Mouse (Mus musculus) embryonic fibroblast, embryonic 13.5 days (primary cell): Measurements from ENCODE around the gene Ankrd9. TPM values are rescaled to one million over a fixed set of nuclear protein-coding genes. Genes with fewer than 3 reads are reported as not detected.

ENCODE experiments used
- H3K27ac ChIP-seq: 2 replicates; pipeline ENCODE4 v1.5.1; 2012; ENCODE audit warnings: low read length, control low read depth, inconsistent platforms; ENCODE audit not compliant: insufficient read depth
- H3K4me1 ChIP-seq: 2 replicates; pipeline ENCODE4 v1.6.1; 2011; ENCODE audit warnings: low read length; ENCODE audit not compliant: control insufficient read depth, insufficient read depth
- H3K4me3 ChIP-seq: 2 replicates; pipeline ENCODE4 v1.5.1; 2011; ENCODE audit warnings: mild to moderate bottlenecking, control low read depth, low read length; ENCODE audit not compliant: insufficient read depth
- CTCF ChIP-seq: IDR thresholded peaks from 2 replicates; pipeline ENCODE4 v1.5.1; 2011; ENCODE audit warnings: mild to moderate bottlenecking, control low read depth, low read length, moderate library complexity, borderline replicate concordance; ENCODE audit not compliant: insufficient read depth
- POLR2A ChIP-seq: IDR thresholded peaks from 2 replicates; pipeline ENCODE4 v1.6.1; 2011; ENCODE audit warnings: low read depth, mild to moderate bottlenecking, control low read depth, low read length, moderate library complexity
- polyA plus RNA-seq: library from polyadenylated mRNA; stranded (reverse); fragments of >200 nt; gene quantifications from 2 replicates; pipeline ENCODE4 v1.2.4, GENCODE M21; 2011; ENCODE audit warnings: low read depth; ENCODE audit not compliant: missing spikeins, insufficient read length

The Ankrd9 gene
- polyA plus RNA-seq, 1 experiment = 3.3 TPM

DNA sequence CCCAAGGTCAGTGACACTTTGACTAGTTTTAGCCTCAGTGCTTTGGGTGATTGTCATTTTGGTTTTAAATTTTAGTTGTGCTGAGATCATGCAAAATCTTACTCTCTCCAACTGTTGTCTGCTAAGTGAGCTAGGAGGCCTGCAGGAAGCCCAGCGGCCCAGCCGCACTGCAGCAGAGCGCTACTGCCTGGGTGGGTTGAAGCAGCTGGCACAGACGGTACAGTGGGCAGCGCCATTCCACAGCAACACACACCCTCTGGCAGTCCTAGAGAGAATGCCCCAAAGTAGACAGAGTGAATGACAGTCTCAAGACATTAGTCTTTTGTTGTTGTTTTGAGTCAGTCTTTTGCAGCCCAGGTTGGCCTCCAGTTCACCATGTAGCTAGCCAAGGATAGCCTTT, 8.4 kb downstream of the Ankrd9 start:
- Histone ChIP-seq H3K27ac (no peak overlapping the region), H3K4me3 (no peak overlapping the region), H3K4me1 (no peaks in the 10 kb centered on the region)
- no peak for TF ChIP-seq POLR2A
- no peak for TF ChIP-seq CTCF

DNA sequence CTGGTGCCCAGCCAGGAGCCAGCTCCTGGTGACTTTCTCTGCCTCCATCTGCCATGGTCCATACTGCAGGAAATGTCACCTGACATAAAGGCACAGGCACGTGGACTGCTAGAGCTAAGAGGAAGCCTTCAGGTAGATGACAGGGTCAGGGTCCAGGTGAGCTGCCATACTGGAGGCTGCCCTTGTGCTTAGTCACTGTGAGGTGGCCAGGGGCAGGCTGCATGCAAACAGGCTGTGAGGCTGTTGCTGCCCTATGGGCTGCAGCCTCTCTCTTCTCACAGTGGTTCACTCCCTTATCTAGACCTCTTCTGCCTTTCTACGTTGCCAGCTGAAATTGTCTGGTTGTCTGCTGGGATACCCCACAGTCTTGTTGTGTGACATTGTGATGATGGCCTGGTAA, 11.7 kb downstream of the Ankrd9 start:
- TF ChIP-seq POLR2A = no peak
- TF ChIP-seq CTCF = no peak
- Histone ChIP-seq H3K4me3 (no peak overlapping the region), H3K27ac (no peak overlapping the region), H3K4me1 (no peaks in the 10 kb centered on the region)

DNA sequence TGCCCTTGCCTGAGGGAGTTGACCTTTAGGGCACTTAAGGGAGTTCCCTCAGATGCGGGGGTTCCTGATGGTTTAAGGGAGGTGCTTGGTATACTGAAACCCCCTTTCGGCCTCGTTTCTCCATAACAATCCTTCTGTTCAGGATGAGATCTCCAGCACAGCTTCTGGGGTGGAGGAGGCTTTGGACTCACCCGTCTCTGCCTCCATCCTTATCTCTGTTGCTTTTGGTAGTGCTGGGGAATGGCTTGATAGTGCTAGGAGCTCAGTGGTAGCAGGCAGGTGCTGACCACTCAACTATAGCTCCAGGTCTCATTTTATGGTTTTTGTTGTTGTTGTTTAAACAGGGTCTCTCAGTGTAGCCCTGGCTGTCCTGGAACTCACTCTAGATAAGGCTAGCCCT, 12.8 kb downstream of the Ankrd9 start:
- Histone ChIP-seq H3K27ac (no peak overlapping the region), H3K4me1 (no peaks in the 10 kb centered on the region), H3K4me3 (no peak overlapping the region)
- TF ChIP-seq CTCF (no peak), POLR2A (no peak)

DNA sequence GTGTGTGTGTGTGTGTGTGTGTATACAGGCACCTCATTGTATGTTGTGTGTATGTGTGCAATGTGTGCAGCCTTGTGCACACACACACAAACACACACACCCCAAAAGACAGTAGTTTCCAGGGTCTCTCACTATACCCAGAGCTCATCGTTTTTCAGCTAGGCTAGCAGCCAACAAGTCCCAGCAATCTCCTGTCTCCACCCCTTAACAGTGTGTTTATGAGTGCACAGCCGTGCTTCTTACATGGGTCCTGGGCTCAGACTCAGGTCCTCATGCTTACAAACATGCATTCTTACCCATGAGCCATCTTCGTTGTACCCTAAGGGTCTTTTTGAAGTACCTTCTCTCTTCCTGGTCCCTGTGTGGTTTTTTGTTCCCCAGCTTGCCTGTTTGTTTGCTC, 13.3 kb downstream of the Ankrd9 start:
- Histone ChIP-seq H3K4me3 (no peak overlapping the region), H3K4me1 (no peaks in the 10 kb centered on the region), H3K27ac (no peak overlapping the region)
- no peak for TF ChIP-seq CTCF
- no peak for TF ChIP-seq POLR2A

DNA sequence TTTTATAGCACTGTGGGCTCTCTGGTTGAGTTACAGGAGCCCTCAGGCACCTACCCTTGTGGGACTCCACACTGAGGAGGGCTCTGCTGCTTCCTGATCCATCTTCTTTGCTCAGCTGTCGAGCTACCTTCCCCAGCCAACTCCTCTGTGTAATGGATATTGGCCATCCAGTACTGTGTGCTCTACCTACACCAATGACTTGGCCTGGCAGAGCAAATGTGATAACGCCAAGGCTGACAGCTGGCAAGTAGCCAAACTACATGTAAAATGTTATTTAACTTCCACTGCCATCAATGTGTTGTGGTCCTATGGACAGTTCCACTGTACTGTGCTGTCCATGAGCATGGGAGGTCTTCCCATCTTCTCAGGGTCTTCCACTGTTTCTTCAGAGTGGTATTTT, 16.9 kb downstream of the Ankrd9 start:
- Histone ChIP-seq H3K27ac (no peak overlapping the region), H3K4me3 (no peak overlapping the region), H3K4me1 (no peaks in the 10 kb centered on the region)
- TF ChIP-seq CTCF (no peak), POLR2A (no peak)

DNA sequence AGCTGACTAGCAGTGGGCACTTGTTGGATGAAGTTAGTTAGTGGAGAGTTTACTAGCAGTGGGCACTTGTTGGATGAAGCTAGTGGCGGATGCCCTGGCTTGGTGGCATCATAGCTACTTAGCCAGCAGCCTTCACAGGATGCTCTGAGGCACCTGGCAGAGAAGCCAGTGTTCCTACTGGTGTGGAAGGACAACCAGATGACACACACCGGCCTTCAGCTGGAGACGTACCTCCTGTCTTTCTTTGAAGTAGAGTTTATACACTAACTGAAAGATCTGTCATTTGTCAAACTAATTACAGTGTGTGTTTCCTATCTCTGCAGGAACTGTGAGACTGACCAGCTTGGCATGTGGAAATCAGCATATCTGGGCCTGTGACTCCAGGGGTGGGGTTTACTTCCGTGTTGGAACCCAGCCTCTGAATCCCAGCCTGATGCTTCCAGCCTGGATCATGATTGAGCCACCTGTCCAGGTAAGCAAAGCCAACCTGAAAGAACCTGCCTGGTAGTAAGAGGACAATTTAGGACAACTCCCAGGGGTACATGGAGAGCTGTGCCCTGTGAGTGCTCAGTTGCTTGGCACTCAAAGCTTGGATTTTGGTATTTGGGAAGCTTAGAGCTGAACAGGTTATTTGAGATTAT, 24.4 kb downstream of the Ankrd9 start:
- Histone ChIP-seq H3K4me1 (peaks cover 7% of the 10 kb centered on the region), H3K27ac (no peak overlapping the region), H3K4me3 (no peak overlapping the region)
- no peak for TF ChIP-seq CTCF
- no peak for TF ChIP-seq POLR2A

DNA sequence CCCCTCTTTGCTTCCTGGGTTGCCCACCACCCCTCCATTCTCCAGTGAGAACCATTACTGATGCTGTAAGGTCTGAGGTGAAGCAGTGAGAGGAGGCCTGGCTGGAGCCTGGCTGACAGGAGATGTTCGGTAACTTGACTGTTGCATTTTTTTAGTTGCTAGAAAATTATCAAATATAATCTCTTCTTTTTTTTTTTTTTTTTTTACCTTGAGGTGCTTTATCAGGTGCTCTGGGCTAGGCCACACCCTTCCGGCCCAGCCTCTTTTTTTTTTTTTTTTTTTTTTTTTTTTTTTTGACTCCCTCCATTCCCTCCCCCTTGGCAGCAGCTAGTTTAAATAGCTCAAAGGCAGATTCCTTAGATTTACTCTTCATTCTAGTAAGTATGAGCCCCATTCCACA, 24.9 kb downstream of the Ankrd9 start:
- Histone ChIP-seq H3K4me1 (peaks cover 7% of the 10 kb centered on the region), H3K27ac (peak overlapping the region; percentile 51; the same call in 1 of the 2 replicates), H3K4me3 (no peak overlapping the region)
- TF ChIP-seq POLR2A (no peak), CTCF (no peak)

DNA sequence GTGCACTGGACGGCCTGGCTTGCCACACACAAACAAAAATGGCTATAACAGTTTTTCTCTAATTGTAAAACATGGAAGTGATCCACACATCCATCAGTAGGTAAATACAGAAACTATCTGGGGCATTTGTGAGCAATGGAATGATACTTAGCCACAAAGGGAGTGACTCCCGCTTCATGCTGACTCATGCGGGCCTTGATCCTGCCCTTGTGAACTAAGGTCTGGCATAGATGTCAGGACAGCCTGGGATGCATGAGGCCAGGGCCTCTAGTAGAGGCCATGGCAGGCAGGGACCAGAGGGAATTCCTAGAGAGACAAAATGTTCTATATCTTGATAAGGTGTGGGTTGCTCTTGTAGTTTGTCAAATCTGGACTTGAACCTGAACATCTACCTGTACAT, 25.4 kb downstream of the Ankrd9 start:
- no peak for TF ChIP-seq POLR2A
- no peak for TF ChIP-seq CTCF

DNA sequence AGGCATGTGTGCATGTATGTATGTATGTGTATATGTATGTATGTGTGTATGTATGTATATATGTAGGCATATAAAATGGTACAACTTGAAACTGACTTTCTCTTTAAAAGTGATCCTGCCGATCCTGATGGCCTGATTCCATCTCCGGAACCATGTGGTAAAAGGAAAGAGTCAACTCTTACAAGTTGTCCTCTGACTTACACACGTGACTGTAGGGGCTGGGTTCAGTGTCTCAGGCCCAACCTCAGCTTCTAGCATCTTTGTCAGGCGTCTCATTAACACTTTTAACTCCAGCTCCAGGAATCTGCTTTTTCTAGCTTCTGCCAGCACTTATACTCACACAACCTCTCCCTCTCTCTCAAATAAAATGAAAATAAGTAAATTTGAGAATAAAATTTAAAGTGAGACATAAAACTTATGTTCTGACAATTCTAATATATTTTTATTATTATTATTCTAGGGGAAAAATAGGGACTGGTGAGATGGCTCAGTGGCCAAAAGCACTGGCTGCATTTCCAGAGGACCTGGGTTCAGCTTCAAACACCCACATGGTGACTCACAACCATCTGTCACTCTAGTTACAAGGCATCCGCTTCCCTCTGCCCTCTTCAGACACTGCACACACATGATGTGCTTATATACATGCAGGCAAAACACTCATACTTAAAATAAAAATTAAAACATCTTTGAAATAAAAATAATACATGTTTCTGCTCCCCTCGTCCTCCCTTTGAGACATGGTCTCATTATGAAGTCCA, 26.0 kb downstream of the Ankrd9 start:
- Histone ChIP-seq H3K27ac (peak overlapping the region; percentile 70), H3K4me1 (peaks cover 7% of the 10 kb centered on the region), H3K4me3 (no peak overlapping the region)
- TF ChIP-seq POLR2A (no peak), CTCF (no peak)

More for the DNA sequence above, 25.4 kb downstream of the Ankrd9 start:
- Histone ChIP-seq H3K27ac (peak overlapping the region; percentile 67; the same call in 1 of the 2 replicates), H3K4me3 (no peak overlapping the region), H3K4me1 (peaks cover 7% of the 10 kb centered on the region)

DNA sequence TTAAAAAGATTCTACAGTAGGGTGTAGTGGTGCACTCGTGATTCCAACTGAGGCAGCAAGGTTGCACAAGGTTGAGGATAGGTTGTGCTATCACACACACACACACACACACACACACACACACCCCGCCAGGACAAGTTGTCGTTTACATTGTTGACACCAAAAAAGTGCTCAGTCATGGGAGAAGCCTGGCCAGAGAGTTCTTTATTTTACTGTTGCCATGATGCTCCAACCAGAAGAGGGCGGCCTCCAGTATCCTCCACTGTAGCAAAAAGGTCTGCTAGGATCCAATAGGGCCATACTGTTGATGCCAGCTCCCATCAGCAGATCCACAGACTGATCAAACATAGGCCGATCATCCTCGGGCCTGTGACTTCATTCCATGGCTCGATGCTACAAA, 27.6 kb downstream of the Ankrd9 start:
- peaks cover 10% of the 10 kb centered on the region for H3K4me1 ChIP-seq
- H3K27ac ChIP-seq = no peak overlapping the region
- no peak overlapping the region for H3K4me3 ChIP-seq
- TF ChIP-seq POLR2A = no peak
- TF ChIP-seq CTCF = no peak
